Mouse (Mus musculus): ENCODE measurements at regions not wholly inside any gene's neighbourhood (a gene's known extent, or its start where the extent isn't known, plus 50 kb on each side); places are given as distances from the start of the nearest gene placed in this dataset.
"Not testable (repeated sequence)": the region's sequence is repeated elsewhere in the genome, so short reads cannot be mapped to it uniquely, and the experiment has no call there.

- no peaks in the 10 kb centered on the region for H3K9me3 ChIP-seq
- no peak overlapping the region for H3K27ac ChIP-seq
- H3K4me3 ChIP-seq = no peak overlapping the region
- H3K27me3 ChIP-seq (ENCODE audit: poor library complexity, severe bottlenecking) = no peaks in the 10 kb centered on the region
- 95% methylated on average over 5 of the region's 5 CpGs for WGBS
- H3K36me3 ChIP-seq (replicated peaks) = no peaks in the 10 kb centered on the region
- no peak for DNase-seq (ENCODE audit: extremely low spot score, low spot score)
- H3K4me1 ChIP-seq = no peaks in the 10 kb centered on the region
These were observed 55.7 kb downstream of the AI429214 start for GRCm38 (mm10) chr8:37048912-37049692.

- no peak for DNase-seq (ENCODE audit: extremely low spot score, low spot score)
- 89% methylated on average over 6 of the region's 6 CpGs for WGBS
- no peak overlapping the region for H3K4me3 ChIP-seq
- no peaks in the 10 kb centered on the region for H3K27me3 ChIP-seq (ENCODE audit: poor library complexity, severe bottlenecking)
- no peaks in the 10 kb centered on the region for H3K4me1 ChIP-seq
- no peaks in the 10 kb centered on the region for H3K36me3 ChIP-seq (replicated peaks)
- H3K9me3 ChIP-seq = no peaks in the 10 kb centered on the region
- no peak overlapping the region for H3K27ac ChIP-seq
These were observed 56.7 kb downstream of the AI429214 start for GRCm38 (mm10) chr8:37049969-37050683.

- Histone ChIP-seq H3K4me3 (no peak overlapping the region), H3K36me3 (replicated peaks) (no peaks in the 10 kb centered on the region), H3K4me1 (no peaks in the 10 kb centered on the region), H3K27me3 (ENCODE audit: poor library complexity, severe bottlenecking) (no peaks in the 10 kb centered on the region), H3K9me3 (no peaks in the 10 kb centered on the region), H3K27ac (no peak overlapping the region)
- DNase-seq (ENCODE audit: extremely low spot score, low spot score) = no peak
- WGBS = 82% methylated on average over 1 of the region's 1 CpGs
These were observed 57.3 kb downstream of the AI429214 start for GRCm38 (mm10) chr8:37050684-37051028.

DNA sequence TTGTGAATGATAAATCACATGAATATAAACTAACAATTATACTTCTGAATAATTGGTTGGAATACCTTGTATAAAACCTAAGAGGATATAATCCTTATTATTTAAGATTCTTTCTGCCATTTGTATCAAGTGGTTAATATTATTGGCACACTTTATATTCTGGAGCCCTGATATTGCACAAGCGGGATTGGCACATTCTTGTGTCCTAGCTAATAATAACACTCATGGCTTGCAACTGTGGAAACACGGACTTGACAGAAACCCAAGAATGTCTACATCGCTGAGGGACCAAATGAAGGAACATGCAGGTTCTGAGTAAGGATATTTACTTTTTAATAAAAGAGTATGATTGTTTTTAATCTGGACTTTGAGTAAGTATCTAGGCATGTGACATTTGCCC lies 63.0 kb downstream of the AI429214 start:
- no peaks in the 10 kb centered on the region for H3K9me3 ChIP-seq
- WGBS = 91% methylated on average over 3 of the region's 3 CpGs
- H3K4me1 ChIP-seq = no peaks in the 10 kb centered on the region

GRCm38 (mm10) chr8:37058390-37058789 lies 65.0 kb downstream of the AI429214 start:
- no peaks in the 10 kb centered on the region for H3K9me3 ChIP-seq
- H3K4me3 ChIP-seq = no peak overlapping the region
- H3K27me3 ChIP-seq (ENCODE audit: poor library complexity, severe bottlenecking) = no peaks in the 10 kb centered on the region
- no peaks in the 10 kb centered on the region for H3K4me1 ChIP-seq
- no peak overlapping the region for H3K27ac ChIP-seq
- H3K36me3 ChIP-seq (replicated peaks) = no peaks in the 10 kb centered on the region
- no peak for DNase-seq (ENCODE audit: extremely low spot score, low spot score)
- 89% methylated on average over 6 of the region's 6 CpGs for WGBS

More for the DNA sequence above, 63.0 kb downstream of the AI429214 start:
- DNase-seq (ENCODE audit: extremely low spot score, low spot score) = no peak
- Histone ChIP-seq H3K27ac (no peak overlapping the region), H3K36me3 (replicated peaks) (no peaks in the 10 kb centered on the region), H3K27me3 (ENCODE audit: poor library complexity, severe bottlenecking) (no peaks in the 10 kb centered on the region), H3K4me3 (no peak overlapping the region)

DNA sequence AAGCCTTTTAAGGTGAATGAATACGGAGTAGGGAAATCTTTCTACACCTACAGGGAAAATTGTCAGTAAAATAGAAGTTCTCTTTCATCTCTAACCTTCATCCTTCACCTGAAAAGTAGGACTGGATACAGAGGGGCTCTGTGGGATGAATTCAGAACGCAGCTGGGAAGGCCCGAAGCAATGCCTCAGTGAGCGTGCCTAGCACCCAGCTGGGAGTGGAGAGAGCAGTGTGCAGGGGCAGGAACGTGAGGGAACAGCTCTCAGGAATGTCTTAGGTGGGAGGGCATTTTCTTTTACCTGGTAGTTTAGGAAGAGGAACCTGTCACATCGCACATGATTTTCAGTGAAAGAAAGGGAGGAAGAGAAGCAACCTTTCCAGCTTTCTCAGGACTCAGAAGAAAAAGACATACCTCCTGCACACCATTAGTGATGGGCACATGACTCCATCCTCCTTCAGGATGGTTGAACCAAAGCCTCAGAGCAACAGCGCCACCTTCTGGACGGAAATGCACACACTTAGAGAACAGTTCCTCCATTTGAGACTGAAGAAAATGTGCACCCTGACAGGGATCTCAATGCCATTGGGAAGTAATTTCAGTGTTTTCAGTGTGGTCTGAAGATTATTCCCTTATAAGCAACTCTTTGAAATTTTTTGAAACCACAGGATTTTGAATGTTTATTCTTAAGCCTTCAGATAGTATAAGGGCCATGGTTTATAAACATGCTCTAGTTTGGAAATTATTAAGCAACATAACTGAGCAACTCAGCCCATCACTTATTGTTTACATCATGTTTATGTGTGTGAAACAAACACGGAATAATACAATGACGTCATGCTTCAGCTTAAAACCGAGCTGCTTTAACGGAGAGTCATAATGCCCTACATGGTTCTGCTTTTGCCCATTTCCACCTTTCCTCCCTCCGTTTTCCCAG lies 68.9 kb downstream of the AI429214 start:
- WGBS = 34% methylated on average over 13 of the region's 13 CpGs
- no peaks in the 10 kb centered on the region for H3K36me3 ChIP-seq (replicated peaks)
- no peaks in the 10 kb centered on the region for H3K27me3 ChIP-seq (ENCODE audit: poor library complexity, severe bottlenecking)
- no peaks in the 10 kb centered on the region for H3K9me3 ChIP-seq
- no peak overlapping the region for H3K27ac ChIP-seq
- no peak overlapping the region for H3K4me3 ChIP-seq
- H3K4me1 ChIP-seq = no peaks in the 10 kb centered on the region
- peak; percentile 75 for DNase-seq (ENCODE audit: extremely low spot score, low spot score)

- 24% methylated on average over 12 of the region's 12 CpGs for WGBS
These were observed 70.4 kb downstream of the AI429214 start for GRCm38 (mm10) chr8:37063764-37064331.

DNA sequence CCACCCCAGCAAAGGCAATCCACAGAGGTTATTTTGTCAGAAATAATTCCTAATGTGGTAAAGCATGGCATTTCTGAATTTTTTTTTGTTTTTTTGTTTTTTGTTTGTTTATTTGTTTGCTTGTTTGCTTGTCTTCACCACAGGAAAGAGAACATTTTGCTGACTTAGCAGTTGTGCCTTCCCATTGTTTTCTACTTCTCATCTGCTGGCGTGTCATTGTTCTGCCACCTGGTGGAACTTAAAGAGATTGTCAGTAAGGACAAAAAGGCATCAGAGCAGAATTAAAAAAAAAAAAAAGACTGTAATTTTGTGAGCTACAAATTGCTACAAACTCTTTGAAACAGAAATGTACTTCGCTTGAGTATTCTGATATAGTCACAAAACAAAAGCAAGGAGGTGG lies 79.5 kb downstream of the AI429214 start:
- H3K27me3 ChIP-seq (ENCODE audit: poor library complexity, severe bottlenecking) = no peaks in the 10 kb centered on the region
- H3K9me3 ChIP-seq = no peaks in the 10 kb centered on the region
- no peak for DNase-seq (ENCODE audit: extremely low spot score, low spot score)
- WGBS = 31% methylated on average over 2 of the region's 2 CpGs
- no peaks in the 10 kb centered on the region for H3K36me3 ChIP-seq (replicated peaks)
- no peak overlapping the region for H3K27ac ChIP-seq
- H3K4me1 ChIP-seq = no peaks in the 10 kb centered on the region
- no peak overlapping the region for H3K4me3 ChIP-seq

More at GRCm38 (mm10) chr8:37063764-37064331, 70.4 kb downstream of the AI429214 start:
- H3K27ac ChIP-seq = no peak overlapping the region
- no peaks in the 10 kb centered on the region for H3K4me1 ChIP-seq
- no peaks in the 10 kb centered on the region for H3K9me3 ChIP-seq
- H3K4me3 ChIP-seq = no peak overlapping the region
- peak; percentile 68 for DNase-seq (ENCODE audit: extremely low spot score, low spot score)
- no peaks in the 10 kb centered on the region for H3K27me3 ChIP-seq (ENCODE audit: poor library complexity, severe bottlenecking)
- no peaks in the 10 kb centered on the region for H3K36me3 ChIP-seq (replicated peaks)

- H3K27me3 ChIP-seq (ENCODE audit: poor library complexity, severe bottlenecking) = no peaks in the 10 kb centered on the region
- H3K4me3 ChIP-seq = no peak overlapping the region
- no peaks in the 10 kb centered on the region for H3K4me1 ChIP-seq
- 78% methylated on average over 2 of the region's 2 CpGs for WGBS
- H3K9me3 ChIP-seq = no peaks in the 10 kb centered on the region
- H3K36me3 ChIP-seq (replicated peaks) = no peaks in the 10 kb centered on the region
- no peak overlapping the region for H3K27ac ChIP-seq
- DNase-seq (ENCODE audit: extremely low spot score, low spot score) = no peak
These were observed 106.3 kb downstream of the AI429214 start for GRCm38 (mm10) chr8:37099727-37100126.

- H3K36me3 ChIP-seq (replicated peaks); H3K27me3 ChIP-seq (ENCODE audit: poor library complexity, severe bottlenecking); DNase-seq (ENCODE audit: extremely low spot score, low spot score): not testable (repeated sequence)
These were observed 119.0 kb downstream of the AI429214 start for GRCm38 (mm10) chr8:37112386-37112785.

GRCm38 (mm10) chr8:37125834-37126233 lies 132.4 kb downstream of the AI429214 start:
- no peaks in the 10 kb centered on the region for H3K27me3 ChIP-seq (ENCODE audit: poor library complexity, severe bottlenecking)
- H3K36me3 ChIP-seq (replicated peaks) = no peaks in the 10 kb centered on the region
- H3K9me3 ChIP-seq = peaks cover 17% of the 10 kb centered on the region
- DNase-seq (ENCODE audit: extremely low spot score, low spot score) = no peak
- no peak overlapping the region for H3K27ac ChIP-seq
- no peak overlapping the region for H3K4me3 ChIP-seq
- no peaks in the 10 kb centered on the region for H3K4me1 ChIP-seq

More at GRCm38 (mm10) chr8:37112386-37112785, 119.0 kb downstream of the AI429214 start:
- H3K4me1 ChIP-seq, H3K4me3 ChIP-seq, H3K27ac ChIP-seq, H3K9me3 ChIP-seq: not testable (repeated sequence)

DNA sequence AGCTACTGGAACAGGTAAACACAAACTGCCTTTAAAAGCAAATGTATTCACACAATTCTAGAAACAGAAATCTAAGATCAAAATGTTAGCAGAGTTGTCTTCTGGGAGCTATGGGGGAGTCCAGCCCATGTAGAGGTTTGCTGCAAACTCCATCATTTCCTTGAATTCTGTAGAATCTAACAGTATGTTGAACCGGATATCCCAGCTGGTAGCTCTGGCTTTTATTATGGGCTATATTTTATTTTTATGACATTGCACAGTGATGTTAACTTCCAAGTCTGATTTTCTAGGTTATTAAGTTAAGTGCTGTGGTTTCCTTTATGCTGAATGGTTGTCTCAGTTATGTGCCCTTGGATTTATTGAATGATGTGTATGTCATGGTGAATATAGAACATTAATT lies 136.3 kb downstream of the AI429214 start:
- WGBS = 91% methylated on average over 1 of the region's 1 CpGs
- Histone ChIP-seq H3K4me1 (no peaks in the 10 kb centered on the region), H3K27ac (no peak overlapping the region), H3K36me3 (replicated peaks) (no peaks in the 10 kb centered on the region), H3K4me3 (no peak overlapping the region), H3K27me3 (ENCODE audit: poor library complexity, severe bottlenecking) (no peaks in the 10 kb centered on the region), H3K9me3 (no peaks in the 10 kb centered on the region)
- no peak for DNase-seq (ENCODE audit: extremely low spot score, low spot score)

Data from forebrain, embryonic 10.5 days (tissue).